Mouse (Mus musculus) hindbrain, postnatal 0 days (tissue): ENCODE results near the gene Zfp799. TPM values are rescaled to one million over a fixed set of nuclear protein-coding genes. Genes with fewer than 3 reads are reported as not detected.
"Not testable (repeated sequence)": the region's sequence is repeated elsewhere in the genome, so short reads cannot be mapped to it uniquely, and the experiment has no call there.

Source experiments
- ATAC-seq: fragments of 200-750 bp; cut with Nextera tagmentation; 2 replicates; pipeline ENCODE4 v1.8.0; 2017; ENCODE audit warnings: mild to moderate bottlenecking, moderate TSS enrichment, moderate library complexity
- DNase-seq: peaks from one replicate; pipeline ENCODE4 v3.0.0-alpha.2; 2015; ENCODE audit warnings: low spot score
- H3K27ac ChIP-seq: fragments of 300-500 bp; sonication (generic); 2 replicates; pipeline ENCODE4 v1.5.1; 2014; ENCODE audit warnings: mild to moderate bottlenecking
- H3K27me3 ChIP-seq: fragments of 300-500 bp; sonication (generic); 2 replicates; pipeline ENCODE4 v1.6.1; 2014; ENCODE audit warnings: low read length, mixed read lengths; ENCODE audit not compliant: insufficient read depth
- H3K36me3 ChIP-seq: fragments of 300-500 bp; sonication (generic); 2 replicates; pipeline ENCODE4 v1.6.1; 2014; ENCODE audit warnings: low read length, mixed read lengths; ENCODE audit not compliant: insufficient read depth
- H3K4me1 ChIP-seq: fragments of 300-500 bp; sonication (generic); 2 replicates; pipeline ENCODE4 v1.6.1; 2014; ENCODE audit warnings: antibody characterized with exemption, low read length, mixed read lengths; ENCODE audit not compliant: insufficient read depth
- H3K4me2 ChIP-seq: fragments of 300-500 bp; sonication (generic); 2 replicates; pipeline ENCODE4 v1.6.1; 2014; ENCODE audit warnings: low read depth, mild to moderate bottlenecking, low read length, moderate library complexity, mixed read lengths
- H3K4me3 ChIP-seq: fragments of 300-500 bp; sonication (generic); 2 replicates; pipeline ENCODE4 v1.5.1; 2014; ENCODE audit warnings: low read length
- H3K9ac ChIP-seq: fragments of 300-500 bp; sonication (generic); replicated peaks from 2 replicates; pipeline ENCODE4 v1.6.1; 2014; ENCODE audit warnings: mild to moderate bottlenecking, low read length, moderate library complexity, mixed read lengths
- H3K9me3 ChIP-seq: fragments of 300-500 bp; sonication (generic); 2 replicates; pipeline ENCODE4 v1.6.1; 2016; ENCODE audit warnings: low read length, mixed read lengths
- CTCF ChIP-seq: IDR thresholded peaks from 2 replicates; pipeline ENCODE4 v1.5.1; 2016; ENCODE audit warnings: antibody characterized with exemption, control low read depth, low read depth
- WGBS: fragments of 180-500 bp; shearing (Covaris S2); extraction: QIAGEN DNeasy Blood & Tissue Kit; methylation state at CpG from one replicate; pipeline ENCODE4 v1.1.7; 2014; 5-methylcytosine and 5-hydroxymethylcytosine counted together
- polyA plus RNA-seq: library from polyadenylated mRNA; unstranded; fragments of >200 nt; fragmentation: Nextera tagmentation; extraction: Ambion mirVana; gene quantifications from 2 replicates; pipeline ENCODE4 v1.2.1, GENCODE M21; 2015
- total RNA-seq: library from RNA; depleted of rRNA; stranded (reverse); fragments of >200 nt; gene quantifications from 2 replicates; pipeline ENCODE4 v1.2.3, GENCODE M21; 2014; rRNA removed

Gene Zfp799
- total RNA-seq (12.2 and 15.3 TPM in 2 replicates), polyA plus RNA-seq (12.4 and 14.8 TPM in 2 replicates)

- Histone ChIP-seq H3K9ac (peak within 1 kb of the TSS; percentile 96), H3K27ac (peak within 1 kb of the TSS; percentile 89)
These were observed at the start of gene Zfp799 for GRCm38 (mm10) chr17:32829540-32830417. Zfp799 (minus strand) TSS chr17:32830261.

GRCm38 (mm10) chr17:32878773-32879172 is 48.7 kb upstream of the Zfp799 start:
- H3K4me1 ChIP-seq, result no peaks in the 10 kb centered on the region
- DNase-seq, result no peak
- H3K9me3 ChIP-seq, result no peaks in the 10 kb centered on the region
- no peaks in the 10 kb centered on the region for H3K27me3 ChIP-seq
- ATAC-seq, result no peak
- no peak overlapping the region for H3K4me2 ChIP-seq
- no peak overlapping the region for H3K9ac ChIP-seq
- 94% methylated on average over 11 of the region's 11 CpGs for WGBS
- no peak overlapping the region for H3K4me3 ChIP-seq
- no peak for TF ChIP-seq CTCF
- peaks cover 26% of the 10 kb centered on the region for H3K36me3 ChIP-seq
- no peak overlapping the region for H3K27ac ChIP-seq

More at GRCm38 (mm10) chr17:32829540-32830417, at the start of gene Zfp799:
- H3K27me3 ChIP-seq, result no peaks in the 10 kb centered on the region
- peak within 1 kb of the TSS; percentile 87 for H3K4me3 ChIP-seq
- no peaks in the 10 kb centered on the region for H3K9me3 ChIP-seq
- DNase-seq, result peak; percentile 96
- WGBS, result 1% methylated on average over 35 of the region's 35 CpGs
- ATAC-seq, result peak; percentile 100
- H3K36me3 ChIP-seq, result no peaks in the 10 kb centered on the region
- H3K4me1 ChIP-seq, result peaks cover 12% of the 10 kb centered on the region
- no peak for TF ChIP-seq CTCF
- peak within 1 kb of the TSS; percentile 83 for H3K4me2 ChIP-seq

GRCm38 (mm10) chr17:32877471-32878171 is 47.6 kb upstream of the Zfp799 start:
- ATAC-seq (no peak), DNase-seq (no peak)
- Histone ChIP-seq H3K4me2 (no peak overlapping the region), H3K27me3 (no peaks in the 10 kb centered on the region), H3K4me3 (no peak overlapping the region), H3K9me3 (no peaks in the 10 kb centered on the region), H3K27ac (no peak overlapping the region), H3K4me1 (no peaks in the 10 kb centered on the region), H3K9ac (no peak overlapping the region), H3K36me3 (peaks cover 15% of the 10 kb centered on the region; the same call in 1 of the 2 replicates)
- no peak for TF ChIP-seq CTCF
- 14% methylated on average over 22 of the region's 22 CpGs for WGBS

- ATAC-seq (no peak), DNase-seq (no peak)
- no peaks in the 10 kb centered on the region for H3K9me3 ChIP-seq
- H3K9ac ChIP-seq, result no peak overlapping the region
- no peak for TF ChIP-seq CTCF
- WGBS, result 55% methylated on average over 5 of the region's 5 CpGs
- H3K4me3 ChIP-seq, result no peak overlapping the region
- no peaks in the 10 kb centered on the region for H3K36me3 ChIP-seq
- H3K4me2 ChIP-seq, result no peak overlapping the region
- H3K27ac ChIP-seq, result no peak overlapping the region
- no peaks in the 10 kb centered on the region for H3K4me1 ChIP-seq
- no peaks in the 10 kb centered on the region for H3K27me3 ChIP-seq
These were observed 42.6 kb upstream of the Zfp799 start for GRCm38 (mm10) chr17:32872696-32873095.

GRCm38 (mm10) chr17:32872091-32872490 is 42.0 kb upstream of the Zfp799 start:
- 76% methylated on average over 4 of the region's 4 CpGs for WGBS

GRCm38 (mm10) chr17:32871483-32871882 is 41.4 kb upstream of the Zfp799 start:
- H3K4me3 ChIP-seq, result no peak overlapping the region
- TF ChIP-seq CTCF, result no peak
- no peaks in the 10 kb centered on the region for H3K9me3 ChIP-seq
- H3K9ac ChIP-seq, result no peak overlapping the region
- H3K4me2 ChIP-seq, result no peak overlapping the region
- H3K4me1 ChIP-seq, result no peaks in the 10 kb centered on the region
- DNase-seq (no peak), ATAC-seq (no peak)
- 90% methylated on average over 1 of the region's 1 CpGs for WGBS
- no peaks in the 10 kb centered on the region for H3K36me3 ChIP-seq
- H3K27me3 ChIP-seq, result no peaks in the 10 kb centered on the region
- no peak overlapping the region for H3K27ac ChIP-seq

More at GRCm38 (mm10) chr17:32872091-32872490, 42.0 kb upstream of the Zfp799 start:
- Histone ChIP-seq H3K4me2 (no peak overlapping the region), H3K27me3 (no peaks in the 10 kb centered on the region), H3K36me3 (no peaks in the 10 kb centered on the region), H3K27ac (no peak overlapping the region), H3K9ac (no peak overlapping the region), H3K4me1 (no peaks in the 10 kb centered on the region), H3K4me3 (no peak overlapping the region), H3K9me3 (no peaks in the 10 kb centered on the region)
- no peak for TF ChIP-seq CTCF
- no peak for DNase-seq
- no peak for ATAC-seq

GRCm38 (mm10) chr17:32867266-32867665 is 37.2 kb upstream of the Zfp799 start:
- DNase-seq, H3K4me3 ChIP-seq, ATAC-seq, H3K4me2 ChIP-seq, H3K27me3 ChIP-seq, H3K9me3 ChIP-seq, H3K4me1 ChIP-seq, H3K36me3 ChIP-seq, H3K9ac ChIP-seq, H3K27ac ChIP-seq: not testable (repeated sequence)
- WGBS, result 58% methylated on average over 3 of the region's 7 CpGs

- DNase-seq, H3K27ac ChIP-seq, ATAC-seq, H3K9ac ChIP-seq, H3K9me3 ChIP-seq, H3K36me3 ChIP-seq, H3K4me2 ChIP-seq, H3K27me3 ChIP-seq, H3K4me1 ChIP-seq, H3K4me3 ChIP-seq: not testable (repeated sequence)
- 69% methylated on average over 3 of the region's 6 CpGs for WGBS
These were observed 26.7 kb upstream of the Zfp799 start for GRCm38 (mm10) chr17:32856713-32857112.
